Mouse (Mus musculus): ENCODE results near the gene Bag6. TPM values are rescaled to one million over a fixed set of nuclear protein-coding genes. Genes with fewer than 3 reads are reported as not detected.

Gene Bag6
- total RNA-seq (2017), result 72.4 to 192 TPM (median 104 TPM) in 3 replicates

DNA sequence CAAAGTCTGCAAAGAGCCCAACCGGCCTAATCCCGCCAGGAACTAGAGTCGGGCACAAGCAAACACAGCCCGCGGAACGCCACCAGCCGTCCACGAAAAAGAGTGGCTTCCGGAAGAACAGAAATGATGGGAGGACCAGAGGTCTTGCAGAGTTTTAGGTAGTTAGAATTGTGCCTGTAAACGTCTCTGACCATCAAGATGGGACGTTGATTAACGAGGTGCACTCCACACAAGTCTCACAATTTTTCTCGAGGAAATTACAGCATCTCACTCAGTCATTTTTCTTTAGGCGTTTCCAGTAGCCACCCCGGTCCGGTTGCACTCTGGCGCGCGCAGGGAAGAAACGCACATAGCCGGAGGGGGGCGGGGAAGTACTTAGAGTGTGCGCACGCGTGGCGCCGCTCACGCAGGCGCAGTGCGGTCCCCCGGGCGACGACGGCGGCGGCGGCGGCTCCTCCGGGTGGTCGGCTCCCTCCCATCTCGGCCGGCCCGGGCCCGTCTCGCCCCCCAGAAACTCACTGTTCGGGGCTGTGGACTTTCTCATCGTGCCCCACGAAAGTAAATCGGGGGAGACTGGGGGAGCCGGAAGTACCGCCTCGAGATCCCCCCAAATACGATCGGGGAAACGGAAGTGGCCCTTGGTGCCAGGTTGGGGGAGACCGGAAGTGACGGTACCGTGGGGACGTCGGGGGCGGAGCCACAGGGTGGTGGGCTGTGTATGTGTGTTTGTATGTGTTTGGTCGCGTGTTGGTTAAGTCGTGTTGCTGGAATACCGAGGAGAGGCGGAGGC is at the start of gene Bag6:
Gene Bag6, plus strand, starts transcription at position 378 of the 790 bp plus-strand sequence.
- peak; percentile 86 for ATAC-seq (replicated peaks; ENCODE audit: insufficient number of reproducible peaks, low FRiP score, low TSS enrichment, poor library complexity, severe bottlenecking)

DNA sequence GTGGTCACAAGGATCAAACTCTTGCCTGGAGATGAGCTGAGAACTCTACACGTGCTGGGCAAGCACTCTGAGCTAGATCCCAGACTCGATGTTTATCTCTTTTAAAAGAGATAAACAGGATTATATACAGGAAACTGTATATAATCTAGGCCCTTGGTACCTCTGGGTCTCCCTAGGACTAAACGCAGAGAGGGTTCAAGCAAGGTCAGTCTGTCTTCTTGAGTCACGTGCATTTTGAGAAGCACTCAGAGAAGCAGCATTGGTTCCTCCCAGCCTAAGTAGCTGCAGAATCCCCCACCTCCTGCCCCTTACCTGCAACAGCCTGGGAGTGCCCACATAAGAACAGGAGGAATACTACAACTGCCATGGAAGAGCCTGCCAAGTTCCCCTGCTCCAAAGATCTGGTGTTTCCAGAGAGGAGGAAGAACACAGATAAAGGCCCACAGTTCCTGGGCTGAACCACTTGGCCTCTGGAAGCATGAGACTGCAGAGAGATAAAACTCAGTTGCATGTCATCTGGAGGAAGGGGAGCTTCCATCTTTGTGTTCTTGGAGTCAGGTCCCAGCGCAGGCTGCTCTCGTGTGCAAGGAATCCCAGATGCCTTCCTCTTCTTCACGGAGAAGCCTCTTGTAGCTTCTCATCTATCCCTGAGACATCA is 49.6 kb upstream of the Bag6 start, which contains the start of gene Ly6g6f:
Gene Ly6g6f, minus strand, starts transcription at position 403 of the 658 bp plus-strand sequence.
- no peak for ATAC-seq (replicated peaks; ENCODE audit: insufficient number of reproducible peaks, low FRiP score, low TSS enrichment, poor library complexity, severe bottlenecking)

DNA sequence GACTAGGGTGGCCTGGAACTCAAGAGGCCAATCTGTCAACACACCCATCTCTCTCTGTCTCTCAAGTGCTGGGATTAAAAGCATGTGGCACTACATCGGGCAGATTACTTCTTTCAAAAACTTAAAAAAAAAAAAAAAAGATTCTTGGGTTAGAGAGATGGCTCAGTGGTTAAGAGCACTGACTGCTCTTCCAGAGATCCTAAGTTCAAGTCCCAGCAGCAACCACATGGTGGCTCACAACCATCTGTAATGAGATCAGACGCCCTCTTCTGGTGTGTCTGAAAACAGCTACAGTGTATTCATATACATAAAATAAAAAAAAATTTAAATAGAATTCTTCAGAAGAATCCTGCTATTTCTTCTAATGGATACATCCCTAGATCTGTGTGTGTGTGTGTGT is 46.8 kb upstream of the Bag6 start:
- no peak for ATAC-seq (replicated peaks; ENCODE audit: insufficient number of reproducible peaks, low FRiP score, low TSS enrichment, poor library complexity, severe bottlenecking)

DNA sequence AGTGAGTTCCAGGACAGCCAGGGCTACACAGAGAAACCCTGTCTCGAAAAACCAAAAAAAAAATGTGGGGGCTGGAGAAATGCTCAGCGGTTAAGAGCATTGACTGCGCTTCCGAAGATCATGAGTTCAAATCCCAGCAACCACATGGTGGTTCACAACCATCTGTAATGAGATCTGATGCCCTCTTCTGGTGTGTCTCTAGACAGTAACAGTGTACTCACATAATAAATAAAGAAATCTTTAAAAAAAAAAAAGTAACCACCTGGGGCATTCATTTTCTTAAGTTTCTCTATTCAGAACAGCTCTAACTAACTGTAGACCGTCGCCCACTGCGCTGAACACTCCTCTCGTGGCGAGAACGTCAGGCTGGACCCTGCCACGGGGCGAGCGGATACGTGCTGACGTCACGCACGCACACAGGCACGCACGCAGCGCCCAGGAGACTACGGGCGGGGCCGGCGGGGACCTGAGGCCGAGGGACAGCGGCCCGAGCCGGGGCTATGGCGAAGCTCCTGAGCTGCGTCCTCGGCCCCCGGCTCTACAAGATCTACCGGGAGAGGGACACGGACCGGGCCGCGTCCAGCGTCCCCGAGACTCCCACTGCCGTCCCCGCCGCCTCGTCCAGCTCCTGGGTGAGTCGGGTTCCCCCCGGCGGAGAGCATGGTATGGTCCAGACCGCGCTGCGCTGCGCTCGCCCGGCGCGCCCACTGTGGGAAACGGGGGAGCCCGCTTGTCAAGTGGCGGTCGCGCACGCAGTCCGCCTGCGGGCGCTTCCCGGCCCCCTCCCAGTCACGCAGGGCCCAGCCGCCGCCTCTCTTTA is 45.9 kb upstream of the Bag6 start, which contains the start of gene Abhd16a:
Gene Abhd16a, plus strand, starts transcription at position 439 of the 820 bp plus-strand sequence.
- peak; percentile 95 for ATAC-seq (replicated peaks; ENCODE audit: insufficient number of reproducible peaks, low FRiP score, low TSS enrichment, poor library complexity, severe bottlenecking)

DNA sequence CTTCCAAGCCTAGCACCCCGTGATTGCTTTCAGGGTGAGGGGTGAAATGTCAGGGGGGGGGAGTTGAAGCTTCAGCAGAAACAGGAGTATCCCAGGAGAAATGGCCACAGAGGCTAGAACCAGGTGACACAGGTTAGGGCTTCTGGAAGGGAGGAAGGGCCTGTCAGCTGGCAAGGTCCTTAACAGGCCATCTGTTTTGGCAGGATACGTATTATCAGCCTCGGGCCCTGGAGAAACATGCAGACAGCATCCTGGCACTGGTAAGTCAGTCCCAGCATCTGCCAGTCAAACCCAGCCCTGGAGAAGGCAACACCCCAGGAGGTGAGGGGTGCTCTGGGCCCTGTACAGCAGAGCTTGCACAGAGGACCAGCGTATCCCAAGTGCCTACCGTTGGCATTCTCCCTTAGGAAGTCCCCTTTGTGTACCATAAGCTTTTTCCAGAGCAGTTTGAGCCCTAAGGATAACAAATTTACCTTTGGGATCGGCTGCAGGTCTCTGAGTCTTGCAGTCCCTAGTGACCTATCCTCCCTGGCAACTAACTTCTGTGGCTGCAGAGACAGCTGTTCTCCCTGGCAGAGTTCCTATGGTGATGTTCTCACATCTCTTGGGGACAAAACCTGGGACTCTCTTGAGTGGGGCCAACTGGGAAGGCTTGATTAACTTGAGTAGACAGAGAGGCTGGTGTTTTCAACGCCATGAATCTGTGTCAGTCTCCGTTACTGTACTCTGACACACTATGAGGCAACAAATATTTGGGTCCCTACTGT is 44.6 kb upstream of the Bag6 start:
- ATAC-seq (replicated peaks; ENCODE audit: insufficient number of reproducible peaks, low FRiP score, low TSS enrichment, poor library complexity, severe bottlenecking), result no peak

DNA sequence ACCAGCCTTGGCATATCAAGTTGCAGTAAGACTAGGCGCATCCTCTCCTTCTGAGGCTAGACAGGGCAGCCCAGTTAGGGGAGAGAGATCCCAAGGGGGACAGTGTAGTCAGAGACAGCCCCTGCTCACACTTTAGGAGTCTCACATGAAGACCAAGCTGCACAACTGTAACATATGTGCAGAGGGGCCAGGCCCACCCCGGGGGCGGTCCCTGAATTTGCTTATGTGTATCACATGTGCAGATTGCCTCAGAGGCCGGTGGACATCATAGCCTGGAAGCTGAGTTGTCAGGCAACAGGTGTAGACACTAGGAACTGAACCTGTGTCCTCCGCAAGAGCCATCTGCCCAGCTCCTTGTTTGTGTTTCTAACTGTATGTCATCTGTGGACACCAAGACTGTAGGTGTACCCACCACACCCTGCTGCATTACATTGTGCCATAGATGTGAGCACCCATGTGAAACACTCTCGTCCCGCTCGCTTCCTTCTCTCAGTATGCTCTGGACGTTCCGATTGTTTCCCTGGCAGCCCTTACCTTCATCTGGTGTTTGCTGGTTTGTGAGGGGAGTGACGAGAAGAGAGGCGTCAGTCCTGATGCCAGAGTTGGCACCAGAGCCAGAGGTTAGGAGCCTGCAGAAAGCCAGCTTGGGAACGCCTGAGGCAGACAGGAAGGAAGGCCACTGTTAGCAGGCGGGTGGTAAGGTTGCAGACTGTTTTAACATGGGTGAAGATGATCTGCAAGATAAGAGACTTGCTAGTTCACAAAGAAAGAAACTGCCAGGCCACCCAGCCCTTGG is 42.4 kb upstream of the Bag6 start:
- no peak for ATAC-seq (replicated peaks; ENCODE audit: insufficient number of reproducible peaks, low FRiP score, low TSS enrichment, poor library complexity, severe bottlenecking)

DNA sequence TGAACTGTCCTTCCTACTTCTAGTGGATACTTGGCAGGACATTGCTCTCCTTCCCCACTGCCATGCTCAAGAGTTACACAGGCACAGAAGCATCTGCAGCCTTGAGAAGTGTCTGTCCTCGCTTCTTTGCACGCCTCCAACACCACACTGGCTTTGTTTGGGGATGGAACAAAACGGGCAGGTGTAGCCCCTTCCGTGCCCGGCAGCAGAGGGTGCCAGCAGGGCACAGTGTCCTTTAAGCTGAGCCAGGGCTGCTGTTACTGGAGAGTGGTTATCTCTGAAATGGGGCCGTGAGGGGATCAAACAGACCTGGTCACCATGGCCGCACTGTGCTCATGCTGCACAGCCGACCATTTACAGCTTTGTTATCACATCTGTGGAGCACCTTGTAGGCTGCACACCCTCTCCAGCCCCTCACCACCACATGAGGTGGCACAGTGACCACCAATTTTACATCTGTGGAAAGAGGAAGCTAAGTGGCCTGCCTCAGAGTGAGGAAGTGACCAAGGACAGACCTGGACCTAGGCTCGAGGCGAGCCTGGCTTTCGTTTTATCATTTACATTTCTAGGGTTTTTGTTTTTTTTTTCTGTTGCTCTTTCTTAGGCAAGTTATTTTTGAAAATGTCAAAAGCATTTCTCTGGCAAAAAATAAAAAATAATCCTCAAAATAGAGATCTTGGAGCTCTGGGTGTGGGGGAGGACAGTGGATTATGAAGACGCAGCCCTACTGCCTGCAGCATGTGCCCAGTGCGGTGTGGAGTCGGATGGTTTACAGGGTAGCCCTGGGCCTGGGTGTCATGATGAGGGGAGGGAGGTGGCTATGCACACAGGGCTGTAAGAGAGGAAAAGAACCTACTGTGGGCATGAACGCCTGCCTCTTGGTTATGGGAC is 40.3 kb upstream of the Bag6 start:
- no peak for ATAC-seq (replicated peaks; ENCODE audit: insufficient number of reproducible peaks, low FRiP score, low TSS enrichment, poor library complexity, severe bottlenecking)

DNA sequence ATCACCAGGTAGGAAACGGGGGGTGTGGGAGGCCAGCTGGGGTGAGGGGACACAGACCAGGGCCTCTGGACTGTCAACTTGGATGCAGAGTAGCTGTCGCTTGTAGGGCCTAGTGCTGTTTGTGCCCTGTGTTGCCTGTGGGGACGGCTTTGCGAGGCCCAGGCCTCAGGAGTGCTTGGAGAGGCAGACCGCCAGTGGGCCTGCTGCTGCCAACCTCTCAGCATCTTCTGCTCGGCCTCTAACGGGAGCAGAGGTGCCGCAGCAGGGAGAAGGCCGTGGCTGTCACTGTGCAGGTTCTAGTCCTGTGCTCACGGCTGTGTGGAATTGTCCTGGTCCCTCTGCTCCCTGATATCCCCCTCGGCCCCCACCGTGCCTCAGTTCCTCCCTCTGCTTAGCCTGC is 38.4 kb upstream of the Bag6 start:
- no peak for ATAC-seq (replicated peaks; ENCODE audit: insufficient number of reproducible peaks, low FRiP score, low TSS enrichment, poor library complexity, severe bottlenecking)

DNA sequence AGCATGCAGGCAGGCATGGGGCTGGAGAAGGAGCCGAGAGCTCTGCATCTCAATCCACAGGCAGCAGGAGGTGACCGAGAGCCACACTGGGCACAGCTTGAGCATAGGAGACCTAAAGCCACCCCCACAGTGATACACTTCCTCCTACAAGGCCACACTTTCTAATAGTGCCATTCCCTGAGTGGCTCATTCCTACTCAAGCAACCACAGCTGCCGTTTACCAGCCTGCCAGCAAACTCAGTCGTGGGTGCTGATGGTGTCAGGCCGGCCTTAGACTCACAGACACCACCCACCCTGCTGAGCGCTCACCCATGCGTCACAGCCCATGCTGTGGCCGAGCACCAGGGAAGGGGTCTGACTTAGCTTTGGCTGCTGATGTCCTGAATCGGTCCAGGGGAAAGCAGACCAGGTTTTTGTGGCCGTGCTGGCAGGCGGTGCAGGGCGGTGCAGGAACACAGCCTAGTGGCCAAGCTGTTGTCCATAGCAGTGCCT is 37.8 kb upstream of the Bag6 start:
- ATAC-seq (replicated peaks; ENCODE audit: insufficient number of reproducible peaks, low FRiP score, low TSS enrichment, poor library complexity, severe bottlenecking), result no peak

DNA sequence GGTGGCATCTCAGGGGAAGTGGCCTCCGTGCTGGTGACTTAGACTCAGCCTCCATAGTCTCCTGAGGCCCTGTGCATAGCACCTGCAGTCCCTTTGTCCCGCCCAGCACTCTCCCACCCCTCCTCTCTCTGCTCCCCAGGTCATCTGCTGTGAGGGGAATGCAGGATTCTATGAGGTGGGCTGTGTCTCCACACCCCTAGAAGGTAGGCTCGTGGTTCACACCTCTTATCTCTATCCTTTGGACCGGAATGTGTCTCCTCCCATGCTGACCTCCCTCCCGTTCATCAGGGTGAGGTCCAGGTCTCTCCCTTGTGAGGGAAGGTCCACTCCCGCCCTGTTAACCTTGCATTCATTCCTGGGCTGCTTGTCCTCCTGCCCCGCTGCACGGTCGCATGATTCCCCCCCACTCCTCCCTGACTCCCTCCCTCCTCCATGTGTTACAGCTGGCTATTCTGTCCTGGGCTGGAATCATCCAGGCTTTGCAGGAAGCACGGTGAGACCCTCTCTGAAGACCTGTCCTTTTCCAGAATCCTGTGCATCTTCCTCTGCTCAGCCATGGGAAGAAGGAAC is 34.7 kb upstream of the Bag6 start:
- ATAC-seq (replicated peaks; ENCODE audit: insufficient number of reproducible peaks, low FRiP score, low TSS enrichment, poor library complexity, severe bottlenecking), result no peak

DNA sequence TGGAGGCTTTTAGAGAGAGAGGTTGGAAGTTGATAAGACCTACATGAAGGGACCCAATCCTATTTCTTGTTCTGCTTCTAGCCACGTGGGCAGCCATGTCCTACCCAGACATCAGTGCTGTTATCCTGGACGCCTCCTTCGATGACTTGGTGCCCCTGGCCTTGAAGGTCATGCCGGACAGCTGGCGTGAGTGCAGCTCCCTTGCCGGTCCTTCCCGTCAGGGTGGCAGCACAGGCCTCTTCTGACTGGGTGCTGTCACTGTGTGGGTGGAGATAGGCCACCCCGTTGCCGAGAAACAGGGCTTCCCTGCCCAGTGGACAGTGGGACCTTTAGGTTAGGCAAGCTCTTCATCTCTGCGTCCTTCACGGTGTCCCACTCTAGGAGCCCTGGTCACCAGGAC is 33.8 kb upstream of the Bag6 start:
- ATAC-seq (replicated peaks; ENCODE audit: insufficient number of reproducible peaks, low FRiP score, low TSS enrichment, poor library complexity, severe bottlenecking), result no peak

DNA sequence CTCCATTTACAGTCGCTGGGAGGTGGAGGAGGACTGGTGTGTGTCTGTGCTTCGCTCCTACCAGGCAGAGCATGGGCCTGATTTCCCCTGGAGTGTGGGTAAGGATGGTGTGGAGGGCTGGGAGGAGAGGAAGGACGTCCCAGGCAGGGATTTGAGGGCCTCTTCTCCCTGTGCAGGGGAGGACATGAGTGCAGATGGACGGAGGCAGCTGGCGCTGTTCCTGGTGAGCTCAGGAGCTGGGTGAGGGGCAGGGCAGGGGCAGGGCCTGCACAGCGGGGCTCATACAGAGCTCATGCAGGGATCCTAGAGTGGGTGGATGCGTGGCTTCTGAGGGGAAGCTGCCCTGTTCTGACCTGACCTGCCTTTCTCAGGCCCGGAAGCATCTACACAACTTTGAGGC is 32.7 kb upstream of the Bag6 start:
- no peak for ATAC-seq (replicated peaks; ENCODE audit: insufficient number of reproducible peaks, low FRiP score, low TSS enrichment, poor library complexity, severe bottlenecking)

DNA sequence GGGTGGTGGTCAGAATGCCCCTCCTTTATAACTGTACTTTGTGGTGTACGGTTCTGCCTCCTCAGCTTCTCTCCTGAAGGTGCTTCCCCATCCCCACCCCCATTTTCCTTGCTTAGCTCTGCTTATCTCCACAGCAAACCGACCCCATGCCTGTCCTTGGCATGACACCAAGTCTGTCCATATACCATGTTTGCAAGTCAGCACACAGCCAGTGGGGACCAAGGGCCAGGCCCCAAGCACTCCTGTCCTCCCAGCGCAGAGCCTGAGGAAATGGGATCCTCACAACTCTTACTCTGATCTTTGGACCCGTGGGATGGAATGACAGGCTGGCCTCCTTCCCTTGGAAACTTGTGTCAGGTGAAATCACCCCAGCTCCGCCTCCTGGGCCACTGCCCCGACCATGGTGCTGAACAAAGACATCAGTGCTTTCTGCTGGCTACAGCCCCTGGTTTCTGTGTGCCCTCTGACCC is 31.7 kb upstream of the Bag6 start:
- ATAC-seq (replicated peaks; ENCODE audit: insufficient number of reproducible peaks, low FRiP score, low TSS enrichment, poor library complexity, severe bottlenecking), result no peak

DNA sequence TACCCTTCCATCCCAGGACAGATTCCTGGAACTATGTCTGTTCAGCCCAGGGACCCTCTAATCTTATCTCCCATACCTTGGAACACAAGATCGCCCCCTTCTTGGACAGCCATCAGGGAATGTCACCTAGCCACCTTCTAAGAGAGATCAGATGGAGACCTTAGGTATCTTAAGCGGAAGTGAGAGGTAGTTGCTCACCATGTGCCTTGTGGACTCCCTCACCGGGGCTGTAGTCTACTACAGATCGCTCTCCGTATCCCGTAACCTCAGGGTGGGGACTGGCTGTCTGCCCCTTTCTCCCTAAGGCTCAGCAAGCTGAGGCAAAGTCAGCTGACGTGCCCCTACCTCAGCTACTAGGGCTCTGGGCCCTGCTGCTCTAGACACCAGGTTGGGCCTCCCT is 30.9 kb upstream of the Bag6 start:
- ATAC-seq (replicated peaks; ENCODE audit: insufficient number of reproducible peaks, low FRiP score, low TSS enrichment, poor library complexity, severe bottlenecking), result no peak

DNA sequence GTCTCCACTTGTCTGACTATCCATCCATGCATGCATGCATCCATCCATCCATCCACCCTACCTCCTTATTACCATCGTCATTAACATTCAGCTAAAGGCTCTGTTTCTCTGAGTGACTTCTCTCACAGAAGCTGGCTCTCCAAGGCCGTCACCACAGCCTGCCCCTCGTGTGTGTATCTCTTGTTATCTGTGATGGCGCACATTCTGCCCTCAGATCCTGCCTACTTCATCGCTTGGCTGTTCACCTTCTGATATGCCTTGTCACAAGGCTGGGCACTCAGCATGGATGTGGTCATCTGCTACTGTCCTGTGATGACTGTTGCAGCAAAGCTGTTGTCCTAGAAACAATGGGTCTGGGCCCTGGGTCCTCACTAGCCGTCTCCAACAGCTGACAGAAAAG is 30.2 kb upstream of the Bag6 start:
- ATAC-seq (replicated peaks; ENCODE audit: insufficient number of reproducible peaks, low FRiP score, low TSS enrichment, poor library complexity, severe bottlenecking), result no peak

DNA sequence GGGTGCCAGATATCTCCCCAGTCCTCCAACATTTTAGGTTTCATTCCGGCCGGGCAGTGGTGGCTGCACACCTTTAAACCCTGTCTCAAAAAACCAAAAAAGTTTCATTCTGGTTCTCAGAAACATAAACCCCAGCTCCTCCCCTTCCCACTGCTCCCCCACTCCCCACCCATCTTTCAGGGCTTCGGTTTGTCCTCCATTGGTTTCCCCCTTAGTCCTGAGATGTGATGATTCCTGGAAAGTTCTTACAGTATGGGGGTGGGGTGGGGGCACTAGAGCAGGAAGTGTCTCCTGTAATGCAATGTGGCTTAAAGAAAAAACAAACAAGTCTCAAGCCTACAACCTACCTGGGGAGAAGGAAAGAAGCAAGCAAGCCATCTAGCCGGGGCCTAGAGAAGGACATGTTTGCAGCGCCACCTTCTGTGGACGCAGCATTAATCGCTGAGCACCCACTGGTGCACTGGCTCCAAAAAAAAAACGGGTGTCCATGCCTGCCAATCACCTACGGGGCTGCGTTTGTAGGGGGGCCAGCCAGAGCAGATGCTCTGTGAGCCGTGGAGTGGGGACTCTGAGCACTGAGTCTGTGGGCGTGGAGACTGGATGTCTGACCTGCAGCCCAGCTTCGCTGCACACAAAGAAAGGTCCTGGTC is 29.1 kb upstream of the Bag6 start:
- ATAC-seq (replicated peaks; ENCODE audit: insufficient number of reproducible peaks, low FRiP score, low TSS enrichment, poor library complexity, severe bottlenecking), result no peak
